ENCODE assay signal across 9 mouse cellular contexts in genomic region chr1:93176525-93177332, GRCm38 (mm10). TPM values are rescaled to one million over a fixed set of nuclear protein-coding genes. Genes with fewer than 3 reads are reported as not detected.
DNase-seq lines count a peak whose midpoint lies in the region; ATAC-seq lines count a peak whose summit lies in the region.
"Had no signal": no experiment of that assay in that cellular context is flagged by ENCODE, and none has a peak within 500 bp of the region (broad histone marks: within the 10 kb centered on the region; RNA-seq: fewer than 3 reads in every experiment).

No protein-coding gene starts in this region.

- H3K27ac ChIP-seq in intestine, embryonic 15.5 days = peak overlapping the region; percentile 70
- H3K27ac ChIP-seq in midbrain, embryonic 10.5 days (replicated peaks) = peak overlapping the region; percentile 87
- H3K27ac ChIP-seq: macrophage had no signal

- peak overlapping the region; percentile 80 for H3K4me2 ChIP-seq in intestine, embryonic 15.5 days (replicated peaks)

- H3K9ac ChIP-seq in intestine, embryonic 15.5 days = peak overlapping the region; percentile 30

- peaks cover 18% of the 10 kb centered on the region for H3K4me1 ChIP-seq in intestine, embryonic 15.5 days (replicated peaks)
- H3K4me1 ChIP-seq in midbrain, embryonic 10.5 days = peaks cover 25% of the 10 kb centered on the region

- H3K27me3 ChIP-seq in intestine, embryonic 15.5 days (replicated peaks) = peaks cover 8% of the 10 kb centered on the region; the same call in 1 of the 2 replicates
- H3K27me3 ChIP-seq in midbrain, embryonic 10.5 days (ENCODE audit: low read depth, poor library complexity, severe bottlenecking) = peaks cover 37% of the 10 kb centered on the region

- no peaks in the 10 kb centered on the region for H3K9me3 ChIP-seq in intestine, embryonic 15.5 days
- no peaks in the 10 kb centered on the region for H3K9me3 ChIP-seq in midbrain, embryonic 10.5 days (replicated peaks)

- WGBS in intestine, embryonic 15.5 days = 4% methylated on average over 42 of the region's 44 CpGs
- 3% methylated on average over 44 of the region's 44 CpGs for WGBS in midbrain, embryonic 10.5 days

- ATAC-seq in granulocyte monocyte progenitor cell, adult 5-6 weeks (replicated peaks; ENCODE audit: poor library complexity, severe bottlenecking) = peak; percentile 15; the same call in 1 of the 2 replicates
- peak; percentile 85 for ATAC-seq in intestine, embryonic 15.5 days

- peak; percentile 64 for DNase-seq in Muller cell, postnatal 12 days (ENCODE audit: inconsistent ontology term)
- DNase-seq in embryo, embryonic 11 days = peak; percentile 91
- peak; percentile 30 to 37 for DNase-seq in left cerebral cortex, postnatal 25 days (ENCODE audit: low spot score in 2 of 2)
- DNase-seq in midbrain, embryonic 10.5 days (ENCODE audit: low spot score) = peak; percentile 75
- DNase-seq in skeletal muscle tissue, adult 2 months (ENCODE audit: low read depth, low spot score) = peak; percentile 64
- DNase-seq in B cell, adult 2 months = no peak

- no peaks in the 10 kb centered on the region for H3K36me3 ChIP-seq in intestine, embryonic 15.5 days
- no peaks in the 10 kb centered on the region for H3K36me3 ChIP-seq in midbrain, embryonic 10.5 days

- intact Hi-C loops in left cerebral cortex, postnatal 25 days (cut with DNase I) = no loop called here

- peak overlapping the region; percentile 32 for H3K4me3 ChIP-seq in intestine, embryonic 15.5 days (replicated peaks)
- H3K4me3 ChIP-seq in midbrain, embryonic 10.5 days = peak overlapping the region; percentile 62

RNA-seq across cellular contexts. Expression of gene Crocc2, which starts 8.2 kb away (rescaled TPM):
- not detected in 2 replicates for total RNA-seq in granulocyte monocyte progenitor cell, adult 5-6 weeks (2014; fragmentation: Nextera tagmentation)
- not detected in 2 replicates for total RNA-seq in granulocyte monocyte progenitor cell, adult 5-6 weeks (2017)
- 0.04 and 0.13 TPM in 2 replicates for polyA plus RNA-seq in intestine, embryonic 15.5 days (2015; fragmentation: Nextera tagmentation; extraction: Ambion mirVana)
- total RNA-seq in left cerebral cortex, postnatal 25 days (2021) = under 1 TPM; 0.07 to 0.09 TPM
- polyA plus RNA-seq in midbrain, embryonic 10.5 days (2016; fragmentation: Nextera tagmentation; extraction: Ambion mirVana) = 0.02 and 0.07 TPM in 2 replicates
- polyA plus RNA-seq: macrophage had no signal

RNA-seq across cellular contexts. Expression of gene 2310007B03Rik, which starts 16.0 kb away (rescaled TPM):
- not detected in 2 replicates for total RNA-seq in granulocyte monocyte progenitor cell, adult 5-6 weeks (2014; fragmentation: Nextera tagmentation)
- not detected in 2 replicates for total RNA-seq in granulocyte monocyte progenitor cell, adult 5-6 weeks (2017)
- polyA plus RNA-seq in intestine, embryonic 15.5 days (2015; fragmentation: Nextera tagmentation; extraction: Ambion mirVana) = 8.7 and 10.4 TPM in 2 replicates
- total RNA-seq in left cerebral cortex, postnatal 25 days (2021) = not detected
- 0.47 and 0.62 TPM in 2 replicates for polyA plus RNA-seq in midbrain, embryonic 10.5 days (2016; fragmentation: Nextera tagmentation; extraction: Ambion mirVana)
- polyA plus RNA-seq: macrophage had no signal

RNA-seq across cellular contexts. Expression of gene Agxt, which starts 41.7 kb away (rescaled TPM):
- not detected in 2 replicates for total RNA-seq in granulocyte monocyte progenitor cell, adult 5-6 weeks (2014; fragmentation: Nextera tagmentation)
- not detected in 2 replicates for total RNA-seq in granulocyte monocyte progenitor cell, adult 5-6 weeks (2017)
- polyA plus RNA-seq in intestine, embryonic 15.5 days (2015; fragmentation: Nextera tagmentation; extraction: Ambion mirVana) = 0.59 and 0.62 TPM in 2 replicates
- not detected for total RNA-seq in left cerebral cortex, postnatal 25 days (2021)
- polyA plus RNA-seq in midbrain, embryonic 10.5 days (2016; fragmentation: Nextera tagmentation; extraction: Ambion mirVana) = not detected in 2 replicates
- polyA plus RNA-seq: macrophage had no signal

RNA-seq across cellular contexts. Expression of gene Sned1, which starts 58.9 kb away (rescaled TPM):
- total RNA-seq in granulocyte monocyte progenitor cell, adult 5-6 weeks (2014; fragmentation: Nextera tagmentation) = 0.30 and 0.70 TPM in 2 replicates
- total RNA-seq in granulocyte monocyte progenitor cell, adult 5-6 weeks (2017) = 0.05 and 0.13 TPM in 2 replicates
- polyA plus RNA-seq in intestine, embryonic 15.5 days (2015; fragmentation: Nextera tagmentation; extraction: Ambion mirVana) = 2.8 and 4.4 TPM in 2 replicates
- 1 to 10 TPM; 6.1 to 6.9 TPM for total RNA-seq in left cerebral cortex, postnatal 25 days (2021)
- polyA plus RNA-seq in midbrain, embryonic 10.5 days (2016; fragmentation: Nextera tagmentation; extraction: Ambion mirVana) = 1.2 and 3.1 TPM in 2 replicates

Comparison
In these comparisons a context has a peak if more than half of its experiments do, and no peak if none do; other contexts are left out.
1. DNase-seq: peak in Muller cell, postnatal 12 days (single experiment), embryo, embryonic 11 days (single experiment), left cerebral cortex, postnatal 25 days (2 of 2), midbrain, embryonic 10.5 days (single experiment) and skeletal muscle tissue, adult 2 months (single experiment); none in B cell, adult 2 months (0 of 2).